Comparison of ENCODE assay signal across 10 mouse cellular contexts in the genomic region with DNA sequence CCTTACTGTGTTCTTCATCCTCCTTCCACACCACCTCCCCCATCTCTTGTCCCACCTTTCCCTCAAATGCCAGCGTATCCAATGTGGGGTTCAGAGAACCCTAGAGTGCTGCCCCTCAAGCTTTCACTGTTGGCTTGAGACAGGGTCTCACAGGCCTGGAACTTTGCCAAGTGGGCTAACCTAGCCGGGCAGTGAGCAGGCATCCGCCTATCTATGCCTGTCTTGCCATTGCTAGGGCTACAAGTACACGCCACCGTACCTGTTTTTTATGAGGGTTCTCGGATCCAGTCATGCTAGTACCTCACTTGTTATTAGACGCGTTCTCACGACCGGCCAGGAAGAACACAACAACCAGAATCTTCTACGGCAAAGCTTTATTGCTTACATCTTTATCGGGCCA. TPM values are rescaled to one million over a fixed set of nuclear protein-coding genes. Genes with fewer than 3 reads are reported as not detected.
DNase-seq lines count a peak whose midpoint lies in the region; ATAC-seq lines count a peak whose summit lies in the region.
"Had no signal": no experiment of that assay in that cellular context is flagged by ENCODE, and none has a peak within 500 bp of the region (broad histone marks: within the 10 kb centered on the region; RNA-seq: fewer than 3 reads in every experiment).

No protein-coding gene starts in this region.

- H3K36me3 ChIP-seq in limb, embryonic 13.5 days = no peaks in the 10 kb centered on the region
- peaks cover 3% of the 10 kb centered on the region; the same call in 1 of the 2 replicates for H3K36me3 ChIP-seq in limb, embryonic 10.5 days

- no peak overlapping the region for H3K27ac ChIP-seq in limb, embryonic 13.5 days
- H3K27ac ChIP-seq in limb, embryonic 10.5 days = no peak overlapping the region

- H3K4me1 ChIP-seq in limb, embryonic 13.5 days = no peaks in the 10 kb centered on the region
- no peaks in the 10 kb centered on the region for H3K4me1 ChIP-seq in limb, embryonic 10.5 days

- ATAC-seq in cerebellum, adult (ENCODE audit: insufficient number of reproducible peaks, low FRiP score, low TSS enrichment) = peak; percentile 52; the same call in 1 of the 2 replicates
- no peak for ATAC-seq in limb, embryonic 13.5 days (ENCODE audit: low FRiP score, low read depth)
- 0 out of 2 replicates have a peak, but pooled peaks have one; percentile 17 for ATAC-seq in granulocyte monocyte progenitor cell, adult 5-6 weeks (replicated peaks; ENCODE audit: poor library complexity, severe bottlenecking)
- peak; percentile 53; the same call in 1 of the 2 replicates for ATAC-seq in monocyte, adult 5-6 weeks (replicated peaks; ENCODE audit: insufficient number of reproducible peaks, low FRiP score, low TSS enrichment, poor library complexity, severe bottlenecking)

- no peak overlapping the region for H3K9ac ChIP-seq in limb, embryonic 13.5 days

- no peak overlapping the region for H3K4me3 ChIP-seq in limb, embryonic 13.5 days
- H3K4me3 ChIP-seq in limb, embryonic 10.5 days = no peak overlapping the region

- H3K27me3 ChIP-seq in limb, embryonic 13.5 days = no peaks in the 10 kb centered on the region
- no peaks in the 10 kb centered on the region for H3K27me3 ChIP-seq in limb, embryonic 10.5 days (ENCODE audit: low read depth, poor library complexity, severe bottlenecking)

- DNase-seq in cerebellum, postnatal 4 days (ENCODE audit: low spot score in 2 of 2) = no peak
- no peak for DNase-seq in limb, embryonic 10.5 days (ENCODE audit: low spot score)
- DNase-seq in layer of hippocampus, postnatal 14 days (ENCODE audit: low spot score in 2 of 2) = no peak
- DNase-seq in testis, postnatal 10 days (ENCODE audit: low spot score) = no peak
- DNase-seq: kidney, adult 9 months; thymus, postnatal 25 days had no signal

- peak overlapping the region; percentile 32; the same call in 1 of the 2 replicates for H3K4me2 ChIP-seq in limb, embryonic 13.5 days (replicated peaks)

- H3K9me3 ChIP-seq in limb, embryonic 13.5 days = no peaks in the 10 kb centered on the region
- H3K9me3 ChIP-seq in limb, embryonic 10.5 days (replicated peaks) = no peaks in the 10 kb centered on the region

- 78% methylated on average over 12 of the region's 12 CpGs for WGBS in limb, embryonic 13.5 days
- WGBS in limb, embryonic 10.5 days = 91% methylated on average over 12 of the region's 12 CpGs

RNA-seq across cellular contexts. Expression of gene Marveld2, which starts 28.1 kb away (rescaled TPM):
- 4.0 TPM in 2 replicates for polyA plus RNA-seq in limb, embryonic 13.5 days (2015; fragmentation: Nextera tagmentation; extraction: Ambion mirVana)
- polyA plus RNA-seq in limb, embryonic 10.5 days (2016; fragmentation: Nextera tagmentation; extraction: Ambion mirVana) = 3.0 and 3.5 TPM in 2 replicates
- total RNA-seq in granulocyte monocyte progenitor cell, adult 5-6 weeks (2014; fragmentation: Nextera tagmentation) = not detected in 2 replicates
- total RNA-seq in granulocyte monocyte progenitor cell, adult 5-6 weeks (2017) = 0.52 and 0.78 TPM in 2 replicates
- 0.86 to 3.1 TPM (median 2.8 TPM) in 3 replicates for total RNA-seq in monocyte, adult 5-6 weeks (2017)
- 1 to 10 TPM; 1.7 to 2.0 TPM for total RNA-seq in layer of hippocampus, postnatal 14 days (2021)

RNA-seq across cellular contexts. Expression of gene Ocln, which starts 36.1 kb away (rescaled TPM):
- 3.8 TPM in 2 replicates for polyA plus RNA-seq in limb, embryonic 13.5 days (2015; fragmentation: Nextera tagmentation; extraction: Ambion mirVana)
- polyA plus RNA-seq in limb, embryonic 10.5 days (2016; fragmentation: Nextera tagmentation; extraction: Ambion mirVana) = 1.3 and 1.8 TPM in 2 replicates
- total RNA-seq in granulocyte monocyte progenitor cell, adult 5-6 weeks (2014; fragmentation: Nextera tagmentation) = not detected in 2 replicates
- total RNA-seq in granulocyte monocyte progenitor cell, adult 5-6 weeks (2017) = not detected in 2 replicates
- not detected in 3 replicates for total RNA-seq in monocyte, adult 5-6 weeks (2017)
- 10 to 100 TPM; 11.9 to 16.4 TPM for total RNA-seq in layer of hippocampus, postnatal 14 days (2021)

Comparison
In these comparisons a context has a peak if more than half of its experiments do, and no peak if none do; other contexts are left out.
1. RNA of gene Ocln, which starts 36.1 kb away (total RNA-seq): 11.9 to 16.4 TPM in layer of hippocampus, postnatal 14 days; not detected in granulocyte monocyte progenitor cell, adult 5-6 weeks and not detected in monocyte, adult 5-6 weeks; every median in the first group is over 10 times any median in the second.